Mouse (Mus musculus) ES-Bruce4 (cell line): ENCODE data around the gene March9.

ENCODE experiments used
- CTCF ChIP-seq: IDR thresholded peaks from one replicate; pipeline ENCODE4 v1.8.1; 2011; ENCODE audit warnings: low read depth, low read length
- EP300 ChIP-seq: IDR thresholded peaks from 2 replicates; pipeline ENCODE4 v1.6.1; 2011; ENCODE audit warnings: low read depth, low read length; ENCODE audit not compliant: insufficient read depth

- no peak for TF ChIP-seq CTCF
- TF ChIP-seq EP300: no peak
Observed at GRCm38 (mm10) chr10:127048608-127049394, 11.2 kb downstream of the March9 start.
